Mouse (Mus musculus) lung, postnatal 0 days (tissue): ENCODE data around the gene Slc26a11.

ENCODE experiments used
- CTCF ChIP-seq: IDR thresholded peaks from 2 replicates; pipeline ENCODE4 v1.5.1; 2016; ENCODE audit warnings: antibody characterized with exemption, mild to moderate bottlenecking
- EP300 ChIP-seq: IDR thresholded peaks from 2 replicates; pipeline ENCODE4 v1.6.1; 2016; ENCODE audit warnings: antibody characterized with exemption, mild to moderate bottlenecking, control low read depth

- TF ChIP-seq CTCF (no peak), EP300 (no peak)
Observed at GRCm38 (mm10) chr11:119347125-119347524, 8.2 kb upstream of the Slc26a11 start.
